Mouse (Mus musculus) bone marrow macrophage, adult 2 months (primary cell): ENCODE data around the gene Arid1b. TPM values are rescaled to one million over a fixed set of nuclear protein-coding genes. Genes with fewer than 3 reads are reported as not detected.

Experiments used
- H3K27ac ChIP-seq: 2 replicates; pipeline ENCODE4 v1.5.1; 2012; ENCODE audit warnings: low read depth, low read length; ENCODE audit not compliant: insufficient read depth
- H3K4me1 ChIP-seq: 2 replicates; pipeline ENCODE4 v1.6.1; 2012; ENCODE audit warnings: low read length; ENCODE audit not compliant: control insufficient read depth, insufficient read depth
- H3K4me3 ChIP-seq: 2 replicates; pipeline ENCODE4 v1.5.1; 2012; ENCODE audit warnings: mild to moderate bottlenecking, low read length, moderate library complexity; ENCODE audit not compliant: insufficient read depth
- CTCF ChIP-seq: IDR thresholded peaks from 2 replicates; pipeline ENCODE4 v1.5.1; 2012; ENCODE audit warnings: low read depth, mild to moderate bottlenecking, low read length, moderate library complexity
- POLR2A ChIP-seq: IDR thresholded peaks from 2 replicates; pipeline ENCODE4 v1.6.1; 2012; ENCODE audit warnings: mild to moderate bottlenecking, low read depth, low read length, borderline replicate concordance
- polyA plus RNA-seq: library from polyadenylated mRNA; stranded (reverse); fragments of >200 nt; gene quantifications from 2 replicates; pipeline ENCODE4 v1.2.4, GENCODE M21; 2012; ENCODE audit not compliant: missing spikeins, insufficient read depth, insufficient read length

Arid1b gene
- polyA plus RNA-seq, 1 experiment = 25.8 TPM

GRCm38 (mm10) chr17:4994813-4995560, 855 bp downstream of the Arid1b start:
- H3K27ac ChIP-seq = peak overlapping the region; percentile 81
- peaks cover 5% of the 10 kb centered on the region; the same call in 1 of the 2 replicates for H3K4me1 ChIP-seq
- TF ChIP-seq CTCF (no peak), POLR2A (no peak)
- peak overlapping the region; percentile 98 for H3K4me3 ChIP-seq

GRCm38 (mm10) chr17:4995561-4996051, 1.5 kb downstream of the Arid1b start:
- TF ChIP-seq CTCF (no peak), POLR2A (no peak)

DNA sequence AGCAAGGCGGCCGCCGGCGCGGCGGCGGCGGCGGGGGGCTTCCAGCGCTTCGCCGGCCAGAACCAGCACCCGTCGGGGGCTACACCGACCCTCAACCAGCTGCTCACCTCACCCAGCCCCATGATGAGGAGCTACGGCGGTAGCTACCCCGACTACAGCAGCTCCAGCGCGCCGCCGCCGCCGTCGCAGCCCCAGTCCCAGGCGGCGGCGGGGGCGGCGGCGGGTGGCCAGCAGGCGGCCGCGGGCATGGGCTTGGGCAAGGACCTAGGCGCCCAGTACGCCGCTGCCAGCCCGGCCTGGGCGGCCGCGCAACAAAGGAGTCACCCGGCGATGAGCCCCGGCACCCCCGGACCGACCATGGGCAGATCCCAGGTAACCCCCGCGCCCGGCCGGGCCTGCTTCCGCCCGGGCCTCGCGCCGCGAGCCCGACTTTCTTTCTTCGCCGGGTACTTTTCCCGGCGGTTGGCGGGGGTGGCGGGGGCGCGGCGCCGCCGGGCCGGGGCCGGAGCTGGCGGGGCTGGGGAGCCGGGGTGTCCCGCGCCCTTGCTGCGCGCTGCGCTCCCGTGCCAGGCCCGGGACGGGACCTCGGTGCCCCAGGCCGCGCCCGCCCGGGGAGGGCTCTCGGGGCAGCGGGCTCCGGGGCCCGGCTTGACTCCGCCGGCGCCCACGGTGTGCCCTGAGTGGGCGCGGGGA, 2.1 kb downstream of the Arid1b start:
- H3K27ac ChIP-seq = peak overlapping the region; percentile 81
- TF ChIP-seq CTCF = no peak
- TF ChIP-seq POLR2A = no peak
- H3K4me1 ChIP-seq = peaks cover 14% of the 10 kb centered on the region
- peak overlapping the region; percentile 98 for H3K4me3 ChIP-seq

More at GRCm38 (mm10) chr17:4995561-4996051, 1.5 kb downstream of the Arid1b start:
- H3K27ac ChIP-seq = peak overlapping the region; percentile 81
- peak overlapping the region; percentile 98 for H3K4me3 ChIP-seq
- peaks cover 9% of the 10 kb centered on the region for H3K4me1 ChIP-seq

- H3K4me1 ChIP-seq = peaks cover 20% of the 10 kb centered on the region
- TF ChIP-seq CTCF (no peak), POLR2A (no peak)
- H3K4me3 ChIP-seq = peak overlapping the region; percentile 98
- peak overlapping the region; percentile 43 for H3K27ac ChIP-seq
Measured at GRCm38 (mm10) chr17:4996814-4997549, 2.9 kb downstream of the Arid1b start.

GRCm38 (mm10) chr17:4997968-4998367, 3.8 kb downstream of the Arid1b start:
- H3K4me3 ChIP-seq = no peak overlapping the region
- H3K4me1 ChIP-seq = peaks cover 28% of the 10 kb centered on the region
- H3K27ac ChIP-seq = no peak overlapping the region
- no peak for TF ChIP-seq CTCF
- no peak for TF ChIP-seq POLR2A

- Histone ChIP-seq H3K4me1 (peaks cover 38% of the 10 kb centered on the region), H3K27ac (no peak overlapping the region), H3K4me3 (no peak overlapping the region)
- TF ChIP-seq POLR2A (no peak), CTCF (no peak)
Measured at GRCm38 (mm10) chr17:4999256-4999655, 5.1 kb downstream of the Arid1b start.

DNA sequence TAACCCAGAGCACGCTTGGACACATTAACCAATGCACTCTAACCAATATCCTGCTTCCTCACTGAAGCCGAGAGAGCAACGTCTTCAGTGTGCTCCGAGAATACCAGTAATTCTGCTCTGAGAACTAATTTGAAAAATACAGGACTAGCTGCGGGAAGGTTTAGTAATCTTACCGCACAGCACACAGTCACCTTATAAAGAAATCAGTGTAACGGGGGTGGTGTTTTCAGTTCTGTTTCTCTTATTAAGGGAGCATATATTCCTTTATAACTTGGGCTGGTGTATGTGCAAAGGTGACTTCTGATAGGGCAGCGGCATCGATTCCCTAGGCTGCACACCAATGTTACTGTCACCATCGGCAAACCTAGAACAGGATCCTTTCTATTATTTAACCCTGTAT, 5.9 kb downstream of the Arid1b start:
- no peak for TF ChIP-seq POLR2A
- TF ChIP-seq CTCF = no peak

DNA sequence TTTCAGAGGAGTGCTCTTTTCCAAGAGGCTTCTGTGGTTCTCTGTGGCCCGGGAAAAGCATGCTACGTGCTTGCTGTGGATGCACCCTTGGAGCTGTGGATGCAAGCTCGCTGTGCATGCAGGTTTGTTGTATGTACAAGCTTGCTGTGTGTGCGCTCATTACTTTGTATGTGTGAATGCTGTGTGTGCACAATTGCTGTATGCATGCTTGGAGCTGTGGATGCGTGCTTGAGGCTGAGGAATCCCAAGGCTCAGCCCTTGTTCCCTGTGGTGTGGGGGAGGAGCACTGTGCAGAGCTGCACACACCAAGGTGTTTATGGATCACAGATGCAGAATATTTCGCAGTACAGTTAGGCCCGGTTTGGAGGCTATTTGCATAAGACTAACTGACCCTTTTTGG, 6.7 kb downstream of the Arid1b start:
- Histone ChIP-seq H3K4me1 (peaks cover 53% of the 10 kb centered on the region), H3K4me3 (no peak overlapping the region), H3K27ac (no peak overlapping the region)
- TF ChIP-seq POLR2A (no peak), CTCF (no peak)

More for the DNA sequence above, 5.9 kb downstream of the Arid1b start:
- H3K27ac ChIP-seq = no peak overlapping the region; the same call in 1 of the 2 replicates
- peaks cover 44% of the 10 kb centered on the region for H3K4me1 ChIP-seq
- peak overlapping the region; percentile 34 for H3K4me3 ChIP-seq

- Histone ChIP-seq H3K4me3 (no peak overlapping the region), H3K4me1 (peaks cover 55% of the 10 kb centered on the region), H3K27ac (no peak overlapping the region)
- TF ChIP-seq CTCF (no peak), POLR2A (no peak)
Measured at GRCm38 (mm10) chr17:5001531-5002131, 7.5 kb downstream of the Arid1b start.
